Mouse (Mus musculus) forebrain, embryonic 10.5 days (tissue): Measurements from ENCODE around the gene Apol6. TPM values are rescaled to one million over a fixed set of nuclear protein-coding genes. Genes with fewer than 3 reads are reported as not detected.
A peak's percentile ranks its signal among the peaks of the same experiment; 100 is the strongest.

Source experiments
- DNase-seq: peaks from one replicate; pipeline ENCODE4 v3.0.0-alpha.2; 2017; ENCODE audit warnings: low spot score; ENCODE audit errors: extremely low spot score
- H3K27ac ChIP-seq: fragments of 300-500 bp; sonication (generic); 2 replicates; pipeline ENCODE4 v1.5.1; 2016; ENCODE audit warnings: mild to moderate bottlenecking
- H3K27me3 ChIP-seq: fragments of 300-500 bp; sonication (generic); 2 replicates; pipeline ENCODE4 v1.6.1; 2016; ENCODE audit warnings: mild to moderate bottlenecking; ENCODE audit not compliant: poor library complexity, severe bottlenecking
- H3K36me3 ChIP-seq: fragments of 300-500 bp; sonication (generic); replicated peaks from 2 replicates; pipeline ENCODE4 v1.6.1; 2016; ENCODE audit warnings: mild to moderate bottlenecking, moderate library complexity
- H3K4me1 ChIP-seq: fragments of 300-500 bp; sonication (generic); 2 replicates; pipeline ENCODE4 v1.6.1; 2016
- H3K4me3 ChIP-seq: fragments of 300-500 bp; sonication (generic); 2 replicates; pipeline ENCODE4 v1.5.1; 2016; ENCODE audit warnings: mild to moderate bottlenecking, moderate library complexity
- H3K9me3 ChIP-seq: fragments of 300-500 bp; sonication (generic); 2 replicates; pipeline ENCODE4 v1.6.1; 2016; ENCODE audit warnings: mild to moderate bottlenecking, moderate library complexity
- WGBS: fragments of 180-500 bp; shearing (Covaris S2); methylation state at CpG from one replicate; pipeline ENCODE4 v1.1.7; 2016; 5-methylcytosine and 5-hydroxymethylcytosine counted together
- polyA plus RNA-seq: library from polyadenylated mRNA; unstranded; fragments of >200 nt; fragmentation: Nextera tagmentation; extraction: Ambion mirVana; gene quantifications from 2 replicates; pipeline ENCODE4 v1.2.1, GENCODE M21; 2016

Gene Apol6
- polyA plus RNA-seq: 0.10 TPM in 1 of 2 replicates, not detected in the other

DNA sequence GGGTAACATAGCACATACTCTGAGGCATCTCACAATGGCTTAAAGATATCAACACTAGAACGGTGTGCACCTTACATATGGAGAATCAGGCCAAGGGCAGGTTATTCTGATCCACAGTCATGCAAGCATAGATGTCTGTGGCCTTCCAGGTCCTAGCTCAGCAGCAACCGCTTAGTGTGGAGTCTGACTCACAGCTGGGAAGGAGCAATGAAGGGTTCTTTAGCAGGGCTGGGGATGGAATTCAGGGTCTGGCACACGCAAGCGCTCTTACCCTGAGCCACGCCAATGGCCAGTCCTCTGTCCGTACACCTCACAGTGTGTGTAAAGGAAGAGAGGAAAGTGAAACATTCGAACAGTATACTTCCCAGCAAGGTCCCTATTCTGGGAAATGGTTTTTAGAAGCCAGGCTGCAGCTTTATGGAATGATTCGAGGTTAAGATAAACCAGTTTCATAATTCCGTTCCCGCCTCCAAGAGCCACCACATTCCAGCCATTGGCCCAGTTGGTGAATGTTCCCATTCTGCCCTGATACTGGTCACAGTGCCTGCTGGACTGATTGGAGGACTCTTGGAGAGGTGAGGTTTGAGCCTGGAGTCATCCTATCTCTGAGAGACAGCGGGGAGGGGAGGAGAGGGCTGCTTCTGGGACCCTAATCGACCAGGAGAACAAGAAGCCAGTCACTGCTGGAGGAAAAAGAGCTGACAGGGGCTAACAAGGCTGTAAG lies at the start of gene Apol6:
Apol6 (plus strand) TSS at position 133 of the 724 bp plus-strand sequence.
- H3K36me3 ChIP-seq: no peaks in the 10 kb centered on the region
- no peaks in the 10 kb centered on the region for H3K27me3 ChIP-seq
- no peak within 1 kb of the TSS for H3K4me3 ChIP-seq
- H3K9me3 ChIP-seq: no peaks in the 10 kb centered on the region
- 0 out of 2 replicates have a peak within 1 kb of the TSS, but pooled peaks have one; percentile 20 for H3K27ac ChIP-seq
- 86% methylated on average over 12 of the region's 12 CpGs for WGBS
- DNase-seq: no peak
- peaks cover 25% of the 10 kb centered on the region for H3K4me1 ChIP-seq

DNA sequence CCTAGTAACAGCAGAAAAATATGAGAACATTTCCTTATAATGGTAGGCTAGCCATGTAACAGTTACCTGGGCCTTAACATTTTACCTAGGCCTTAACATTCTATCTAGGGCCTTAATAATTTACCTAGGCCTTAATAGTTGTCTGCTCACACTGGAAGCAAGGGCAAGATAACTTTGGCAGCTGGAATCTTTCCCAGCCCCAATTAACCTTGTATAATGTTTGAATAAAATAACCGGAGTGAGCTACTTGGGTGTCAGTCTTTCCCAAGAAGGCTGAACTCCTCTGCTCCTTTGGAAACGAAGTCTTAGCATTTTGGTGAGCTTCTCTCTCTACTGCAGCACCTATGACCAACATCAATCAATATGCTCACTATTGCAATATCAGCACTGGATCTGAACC lies 46.5 kb upstream of the Apol6 start:
- H3K9me3 ChIP-seq: no peaks in the 10 kb centered on the region; the same call in 1 of the 2 replicates
- WGBS: 80% methylated on average over 2 of the region's 2 CpGs
- no peak overlapping the region for H3K27ac ChIP-seq
- peaks cover 19% of the 10 kb centered on the region for H3K27me3 ChIP-seq
- no peak for DNase-seq
- H3K4me3 ChIP-seq: no peak overlapping the region
- no peaks in the 10 kb centered on the region for H3K36me3 ChIP-seq
- H3K4me1 ChIP-seq: 0 out of 2 replicates have a peak, but pooled peaks cover 6% of the 10 kb centered on the region

DNA sequence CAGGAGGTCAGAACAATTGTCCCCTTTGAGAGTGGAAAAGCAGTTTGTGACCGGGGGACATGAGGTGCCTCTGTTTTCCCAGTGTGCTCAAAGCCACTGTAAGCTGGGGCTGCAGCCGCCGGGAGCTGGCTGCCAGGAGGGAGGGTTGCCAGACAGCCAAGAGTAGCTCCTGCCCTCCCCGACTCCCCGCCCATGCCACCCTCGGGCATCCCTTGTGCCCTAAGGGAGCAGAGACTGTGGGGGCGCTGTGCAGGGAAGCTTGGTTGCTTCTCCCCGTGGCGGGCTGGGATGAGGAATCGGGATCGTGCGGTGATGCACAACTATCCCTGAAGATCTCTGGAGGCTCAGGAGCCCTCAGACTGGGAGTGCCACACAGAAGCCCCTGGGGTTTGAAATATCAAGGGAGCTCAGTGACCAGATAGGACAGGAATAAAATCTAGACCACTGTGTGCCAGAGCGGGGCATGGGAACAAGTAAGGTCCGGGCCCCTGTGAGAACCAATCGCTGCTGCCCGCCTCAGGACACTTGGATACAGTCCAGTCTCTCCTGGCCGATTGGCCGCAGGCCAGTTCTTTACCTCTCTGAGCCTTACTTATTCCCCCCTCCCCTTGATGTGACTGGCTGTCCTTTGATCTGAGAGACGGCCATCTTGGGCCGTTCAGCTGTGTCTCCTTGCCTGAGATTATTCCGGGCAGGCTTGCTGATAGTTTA lies 45.5 kb upstream of the Apol6 start:
- DNase-seq: no peak
- Histone ChIP-seq H3K4me3 (no peak overlapping the region), H3K36me3 (no peaks in the 10 kb centered on the region), H3K27me3 (peaks cover 19% of the 10 kb centered on the region), H3K9me3 (no peaks in the 10 kb centered on the region; the same call in 1 of the 2 replicates), H3K4me1 (0 out of 2 replicates have a peak, but pooled peaks cover 6% of the 10 kb centered on the region), H3K27ac (no peak overlapping the region)
- WGBS: 56% methylated on average over 21 of the region's 21 CpGs

DNA sequence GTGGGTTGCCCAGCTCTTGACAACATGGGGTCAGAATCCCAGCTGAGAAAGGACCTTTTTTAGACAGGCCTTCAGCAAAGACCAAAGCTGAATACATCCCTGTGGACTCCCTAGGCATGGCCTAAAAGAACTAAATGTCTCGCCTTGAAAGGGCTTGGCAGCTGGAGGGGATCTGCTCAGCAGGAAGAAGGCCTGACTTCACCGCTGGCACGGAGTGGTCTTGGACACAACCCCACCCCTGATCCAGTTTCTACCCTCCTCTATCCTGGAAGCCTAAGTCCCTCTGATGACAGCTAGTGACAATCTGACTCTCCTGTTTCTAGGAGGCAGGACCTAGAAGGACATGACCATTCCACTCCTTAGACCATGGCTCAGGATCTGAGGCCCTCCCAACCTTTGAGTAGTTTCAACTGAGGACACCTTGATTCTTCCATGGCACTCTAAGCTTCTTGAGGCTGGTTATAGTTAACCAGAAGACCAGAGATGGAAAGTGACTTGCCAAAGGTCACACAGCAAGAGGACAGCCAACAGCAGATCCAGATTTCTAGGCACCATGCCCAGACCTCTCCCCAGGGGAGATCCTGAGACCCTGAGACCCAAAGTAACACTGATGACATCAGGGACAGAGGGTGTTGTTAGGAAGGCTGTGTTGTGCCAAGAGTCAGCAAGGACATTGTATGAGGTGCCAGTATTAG lies 41.2 kb upstream of the Apol6 start:
- no peak for DNase-seq
- Histone ChIP-seq H3K36me3 (no peaks in the 10 kb centered on the region), H3K9me3 (no peaks in the 10 kb centered on the region; the same call in 1 of the 2 replicates), H3K4me3 (no peak overlapping the region), H3K27ac (no peak overlapping the region), H3K4me1 (peaks cover 21% of the 10 kb centered on the region), H3K27me3 (peaks cover 18% of the 10 kb centered on the region)
- 87% methylated on average over 3 of the region's 3 CpGs for WGBS

DNA sequence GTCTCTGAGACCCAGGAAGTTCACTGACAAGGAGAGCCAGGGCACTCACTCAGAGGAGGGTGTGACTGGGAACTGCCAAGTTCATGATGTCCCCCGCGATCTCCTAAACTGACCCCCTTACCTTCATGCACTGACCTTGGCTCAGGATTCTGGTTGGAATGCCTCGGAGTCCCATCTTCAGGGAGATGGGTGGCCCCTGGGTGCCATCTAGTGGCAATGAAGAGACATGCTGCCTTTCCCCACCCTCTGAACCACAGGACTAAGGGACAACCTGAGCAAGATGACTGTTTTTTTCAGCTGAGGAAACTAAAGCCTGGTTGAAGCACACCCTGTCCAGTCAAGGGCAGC lies 40.7 kb upstream of the Apol6 start:
- Histone ChIP-seq H3K9me3 (no peaks in the 10 kb centered on the region; the same call in 1 of the 2 replicates), H3K36me3 (no peaks in the 10 kb centered on the region), H3K27me3 (peaks cover 12% of the 10 kb centered on the region), H3K4me3 (no peak overlapping the region), H3K27ac (no peak overlapping the region), H3K4me1 (peaks cover 20% of the 10 kb centered on the region)
- 24% methylated on average over 3 of the region's 3 CpGs for WGBS
- DNase-seq: peak; percentile 41

DNA sequence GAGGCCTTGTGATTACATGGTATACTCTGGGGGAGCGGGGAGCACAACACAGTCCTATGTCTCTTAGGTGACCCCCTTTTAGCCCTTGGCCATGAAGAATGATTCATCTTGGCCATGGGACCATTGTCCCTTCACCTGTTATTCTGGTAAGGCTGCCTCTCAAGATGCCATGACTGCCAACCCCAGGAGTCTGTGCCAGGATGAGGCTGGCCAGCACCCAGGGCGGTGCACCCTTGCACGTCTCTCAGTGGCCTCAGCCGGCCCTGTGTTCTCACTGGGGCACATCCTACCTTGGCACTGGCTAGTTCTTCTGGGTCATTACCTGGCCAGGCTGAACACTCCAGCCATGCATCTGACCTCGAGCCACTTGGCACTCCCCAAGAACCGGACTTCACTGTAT lies 35.7 kb upstream of the Apol6 start:
- Histone ChIP-seq H3K4me3 (no peak overlapping the region), H3K4me1 (peaks cover 21% of the 10 kb centered on the region), H3K27me3 (no peaks in the 10 kb centered on the region), H3K9me3 (no peaks in the 10 kb centered on the region), H3K27ac (no peak overlapping the region), H3K36me3 (no peaks in the 10 kb centered on the region)
- DNase-seq: no peak
- WGBS: 93% methylated on average over 6 of the region's 6 CpGs

DNA sequence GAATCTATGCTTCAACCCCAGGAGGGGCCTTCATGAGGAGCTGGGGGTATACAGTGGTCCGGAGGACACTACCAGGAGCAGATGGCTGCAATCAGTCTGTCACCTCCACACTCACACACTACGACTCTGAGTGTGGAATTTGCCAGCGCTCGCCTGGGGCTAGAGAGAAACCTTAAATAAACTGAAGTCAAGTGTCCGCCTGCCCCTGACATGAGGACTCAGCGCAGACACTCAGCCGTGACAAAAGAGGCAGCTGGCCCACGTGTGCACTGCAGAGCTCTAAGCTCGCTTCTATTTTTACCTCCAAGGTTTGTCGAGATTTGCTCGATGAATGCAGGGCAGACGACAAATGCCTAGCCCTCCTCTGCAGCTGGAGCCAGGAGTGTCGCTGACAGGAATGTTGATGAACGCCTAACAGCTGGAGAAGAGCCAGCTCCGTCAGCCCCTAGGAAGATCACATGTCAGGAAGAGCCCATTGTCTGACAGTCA lies 30.7 kb upstream of the Apol6 start:
- H3K27me3 ChIP-seq: no peaks in the 10 kb centered on the region
- H3K4me1 ChIP-seq: peaks cover 20% of the 10 kb centered on the region
- H3K27ac ChIP-seq: peak overlapping the region; percentile 44; the same call in 1 of the 2 replicates
- H3K4me3 ChIP-seq: no peak overlapping the region
- H3K36me3 ChIP-seq: no peaks in the 10 kb centered on the region
- H3K9me3 ChIP-seq: no peaks in the 10 kb centered on the region
- 47% methylated on average over 15 of the region's 15 CpGs for WGBS
- no peak for DNase-seq

DNA sequence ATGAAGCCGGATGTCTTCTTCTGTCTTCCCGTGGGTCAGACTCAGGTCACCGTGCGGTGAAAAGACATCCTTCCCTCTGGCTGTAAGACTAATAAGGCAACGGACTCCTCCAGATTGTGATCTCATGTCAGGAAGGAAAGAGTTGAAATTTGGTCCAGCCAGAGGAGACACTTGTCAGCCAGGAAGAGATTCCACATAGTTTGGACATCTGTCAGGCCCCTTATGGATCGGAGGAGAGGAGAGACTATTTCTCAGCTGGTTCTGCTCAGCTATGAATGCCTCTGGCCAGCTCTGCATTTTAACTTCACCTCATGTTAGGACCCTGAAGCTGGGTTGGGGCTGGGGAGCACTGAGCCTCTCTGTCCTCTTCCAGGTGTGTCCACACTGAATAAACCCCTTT lies 30.1 kb upstream of the Apol6 start:
- peaks cover 20% of the 10 kb centered on the region for H3K4me1 ChIP-seq
- no peaks in the 10 kb centered on the region for H3K27me3 ChIP-seq
- no peak for DNase-seq
- no peaks in the 10 kb centered on the region for H3K9me3 ChIP-seq
- H3K36me3 ChIP-seq: no peaks in the 10 kb centered on the region
- WGBS: 74% methylated on average over 6 of the region's 6 CpGs
- no peak overlapping the region for H3K27ac ChIP-seq
- H3K4me3 ChIP-seq: no peak overlapping the region

DNA sequence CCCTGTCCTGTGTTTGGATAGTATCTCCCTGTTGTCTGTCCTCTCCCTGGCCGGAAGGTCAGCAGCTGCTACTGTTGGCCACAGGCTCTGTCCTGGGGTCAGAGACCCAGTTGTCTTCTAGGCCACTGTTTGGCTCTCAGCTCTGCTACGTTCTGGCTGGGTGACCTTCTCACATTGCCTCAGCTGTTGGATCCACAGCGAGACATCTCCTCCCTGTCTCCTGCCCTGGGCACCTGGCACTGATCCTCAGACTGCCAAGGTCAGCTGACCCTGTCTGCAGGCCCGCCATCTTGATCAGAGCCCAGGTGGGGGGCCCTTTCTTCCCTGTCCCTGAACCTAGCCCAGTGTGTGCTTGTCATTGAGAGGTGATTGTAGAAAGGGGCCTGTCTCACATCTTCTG lies 29.5 kb upstream of the Apol6 start:
- Histone ChIP-seq H3K4me3 (no peak overlapping the region), H3K4me1 (peaks cover 20% of the 10 kb centered on the region), H3K27ac (no peak overlapping the region), H3K9me3 (no peaks in the 10 kb centered on the region), H3K27me3 (no peaks in the 10 kb centered on the region), H3K36me3 (no peaks in the 10 kb centered on the region)
- DNase-seq: no peak
- WGBS: 64% methylated on average over 4 of the region's 4 CpGs

DNA sequence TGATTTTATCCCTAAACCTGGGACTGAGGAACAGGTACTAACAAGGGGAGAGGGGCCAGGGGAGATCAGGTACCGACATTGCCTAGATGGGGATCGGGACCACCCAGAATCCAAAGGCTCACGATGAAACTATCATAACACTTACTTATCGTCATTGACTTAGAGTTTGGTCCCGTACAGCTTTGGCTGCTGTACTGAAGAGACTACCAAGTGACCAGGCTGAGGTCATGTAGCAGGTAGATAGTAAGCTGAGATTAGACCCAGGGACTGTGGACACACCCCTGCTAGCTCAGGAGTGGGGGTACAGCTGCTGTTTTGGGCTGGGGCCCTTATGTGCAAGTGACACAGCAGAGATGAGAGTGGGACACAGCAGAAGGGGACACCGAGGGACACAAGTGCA lies 28.0 kb upstream of the Apol6 start:
- Histone ChIP-seq H3K36me3 (no peaks in the 10 kb centered on the region), H3K9me3 (no peaks in the 10 kb centered on the region), H3K4me1 (peaks cover 20% of the 10 kb centered on the region), H3K27me3 (no peaks in the 10 kb centered on the region), H3K4me3 (no peak overlapping the region), H3K27ac (no peak overlapping the region)
- 97% methylated on average over 6 of the region's 6 CpGs for WGBS
- no peak for DNase-seq

DNA sequence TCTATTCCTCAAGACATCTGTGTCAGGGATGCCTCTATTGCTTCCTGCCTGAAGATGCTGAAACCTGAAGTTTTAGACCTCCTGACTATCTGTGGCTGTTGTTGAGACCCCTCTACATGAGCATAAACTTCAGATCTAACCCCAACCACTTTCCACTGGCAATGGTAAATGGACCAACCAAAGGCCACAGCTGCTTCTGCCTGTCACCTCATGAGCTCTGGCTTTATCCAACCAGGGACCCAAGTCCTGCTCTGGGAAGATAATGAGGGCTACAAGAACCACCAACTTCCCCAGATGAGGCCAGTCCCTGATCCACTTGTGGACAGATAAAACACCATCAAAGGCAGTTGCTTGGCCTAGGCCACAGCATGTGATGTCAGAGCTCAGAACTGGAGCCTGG lies 26.6 kb upstream of the Apol6 start:
- no peaks in the 10 kb centered on the region for H3K9me3 ChIP-seq
- DNase-seq: no peak
- H3K4me3 ChIP-seq: no peak overlapping the region
- H3K36me3 ChIP-seq: no peaks in the 10 kb centered on the region
- peaks cover 22% of the 10 kb centered on the region for H3K4me1 ChIP-seq
- H3K27ac ChIP-seq: no peak overlapping the region
- no peaks in the 10 kb centered on the region for H3K27me3 ChIP-seq

DNA sequence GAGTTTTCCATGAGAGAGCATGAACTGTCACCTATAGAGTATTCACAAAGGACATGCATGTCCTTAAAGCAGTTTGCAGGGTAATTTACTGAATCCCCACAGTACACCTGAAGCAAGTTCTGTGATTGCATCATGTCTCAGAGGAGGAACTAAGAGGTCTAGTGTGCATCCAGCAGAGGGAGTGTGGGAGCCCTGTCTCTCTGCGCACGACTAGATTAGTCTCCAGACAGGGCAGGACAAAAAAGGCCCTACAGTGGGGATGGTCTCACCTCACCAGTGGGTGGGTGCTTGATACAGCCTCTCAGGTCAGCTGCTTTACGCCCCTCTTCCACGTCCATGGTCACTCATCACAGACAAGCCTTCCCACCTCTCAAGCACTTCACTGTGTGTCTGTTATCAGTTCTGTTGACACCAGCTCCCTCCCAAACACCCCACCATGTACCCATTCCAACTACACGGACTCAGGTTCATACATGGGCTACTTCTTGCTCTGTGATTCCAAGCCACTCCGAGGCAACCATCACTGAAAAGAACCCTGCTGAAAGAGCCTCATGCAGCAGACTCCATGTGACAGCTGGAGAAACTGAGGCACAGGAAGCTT lies 25.7 kb upstream of the Apol6 start:
- H3K4me1 ChIP-seq: peaks cover 16% of the 10 kb centered on the region
- no peaks in the 10 kb centered on the region for H3K36me3 ChIP-seq
- no peaks in the 10 kb centered on the region for H3K9me3 ChIP-seq
- no peak overlapping the region for H3K4me3 ChIP-seq
- H3K27ac ChIP-seq: no peak overlapping the region
- WGBS: 62% methylated on average over 6 of the region's 6 CpGs
- no peak for DNase-seq
- no peaks in the 10 kb centered on the region for H3K27me3 ChIP-seq
